Mouse (Mus musculus): Measurements from ENCODE around the gene Nr4a1. TPM values are rescaled to one million over a fixed set of nuclear protein-coding genes. Genes with fewer than 3 reads are reported as not detected.

The Nr4a1 gene
- 4.5 and 5.0 TPM in 2 replicates for polyA plus RNA-seq (2014; fragmentation: Nextera tagmentation; extraction: Ambion mirVana)

DNA sequence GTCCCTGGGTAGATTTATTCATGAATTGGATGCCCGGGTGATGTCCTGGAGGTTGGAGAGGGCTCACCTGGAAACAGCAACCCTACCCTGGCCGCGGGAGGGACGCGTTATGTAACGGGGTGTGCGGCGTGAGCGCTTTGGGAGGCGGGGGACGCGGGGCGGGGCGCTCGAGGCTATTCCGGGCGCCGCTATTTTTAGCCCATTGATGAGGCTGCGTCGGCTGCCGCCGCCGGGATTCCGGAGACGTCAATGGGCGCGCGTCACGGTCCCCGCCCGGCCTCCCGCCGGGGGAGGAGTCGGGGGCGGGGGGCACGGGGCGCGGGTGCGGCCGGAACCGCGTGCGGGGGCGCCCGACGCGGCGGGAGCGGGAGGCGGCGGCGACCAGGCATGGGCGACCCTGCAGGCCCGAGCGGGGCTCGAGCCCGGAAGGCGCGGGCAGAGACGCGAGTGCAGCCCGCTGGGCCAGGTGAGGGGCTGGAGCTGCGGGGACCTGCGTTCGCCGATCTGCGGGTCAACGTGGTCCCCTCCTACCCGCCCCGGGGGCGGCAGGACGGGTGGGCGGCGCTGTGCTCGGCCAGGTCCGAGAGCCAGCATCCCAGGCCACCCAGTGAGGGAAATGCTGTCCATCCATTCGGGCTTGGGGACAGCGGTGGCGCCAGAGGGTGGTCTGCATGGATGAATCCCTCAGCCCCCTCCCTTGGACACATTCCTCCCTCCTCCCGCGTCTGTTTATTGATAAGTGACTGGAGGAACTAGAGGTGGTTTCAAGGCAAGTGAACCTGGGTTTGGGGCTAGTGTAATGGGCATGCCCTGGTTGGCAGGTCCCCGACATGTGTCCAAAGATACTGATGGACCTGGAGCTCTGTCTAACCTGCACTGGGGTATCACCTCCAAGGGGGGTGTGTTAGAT is at the start of gene Nr4a1:
Gene Nr4a1, plus strand, starts transcription at position 384 of the 910 bp plus-strand sequence.
- Histone ChIP-seq H3K27ac (ENCODE audit: low read depth, low read length) (no peak within 1 kb of the TSS), H3K4me2 (replicated peaks; ENCODE audit: low read depth, low read length) (peak within 1 kb of the TSS; percentile 97), H3K36me3 (ENCODE audit: control insufficient read depth, insufficient read depth, low read length) (no peaks in the 10 kb centered on the region), H3K9ac (ENCODE audit: low read depth, low read length) (peak within 1 kb of the TSS; percentile 76), H3K9me3 (ENCODE audit: control insufficient read depth, low read length) (no peaks in the 10 kb centered on the region), H3K27me3 (ENCODE audit: control insufficient read depth, insufficient read depth, low read length) (no peaks in the 10 kb centered on the region), H3K4me1 (ENCODE audit: control insufficient read depth, insufficient read depth, low read length) (no peaks in the 10 kb centered on the region), H3K4me3 (ENCODE audit: low read length) (peak within 1 kb of the TSS; percentile 60)
- 1% methylated on average over 64 of the region's 82 CpGs for WGBS
- ATAC-seq (ENCODE audit: low FRiP score, low TSS enrichment), result peak; percentile 60

- H3K27ac ChIP-seq (ENCODE audit: low read depth, low read length), result no peak overlapping the region
- no peaks in the 10 kb centered on the region for H3K9me3 ChIP-seq (ENCODE audit: control insufficient read depth, low read length)
- no peaks in the 10 kb centered on the region for H3K27me3 ChIP-seq (ENCODE audit: control insufficient read depth, insufficient read depth, low read length)
- no peak overlapping the region for H3K4me2 ChIP-seq (replicated peaks; ENCODE audit: low read depth, low read length)
- no peak for ATAC-seq (ENCODE audit: low FRiP score, low TSS enrichment)
- 84% methylated on average over 7 of the region's 7 CpGs for WGBS
- no peaks in the 10 kb centered on the region for H3K4me1 ChIP-seq (ENCODE audit: control insufficient read depth, insufficient read depth, low read length)
- H3K9ac ChIP-seq (ENCODE audit: low read depth, low read length), result no peak overlapping the region
- H3K4me3 ChIP-seq (ENCODE audit: low read length), result no peak overlapping the region
- peaks cover 74% of the 10 kb centered on the region for H3K36me3 ChIP-seq (ENCODE audit: control insufficient read depth, insufficient read depth, low read length)
Observed at GRCm38 (mm10) chr15:101204781-101205180, 49.3 kb upstream of the Nr4a1 start.

DNA sequence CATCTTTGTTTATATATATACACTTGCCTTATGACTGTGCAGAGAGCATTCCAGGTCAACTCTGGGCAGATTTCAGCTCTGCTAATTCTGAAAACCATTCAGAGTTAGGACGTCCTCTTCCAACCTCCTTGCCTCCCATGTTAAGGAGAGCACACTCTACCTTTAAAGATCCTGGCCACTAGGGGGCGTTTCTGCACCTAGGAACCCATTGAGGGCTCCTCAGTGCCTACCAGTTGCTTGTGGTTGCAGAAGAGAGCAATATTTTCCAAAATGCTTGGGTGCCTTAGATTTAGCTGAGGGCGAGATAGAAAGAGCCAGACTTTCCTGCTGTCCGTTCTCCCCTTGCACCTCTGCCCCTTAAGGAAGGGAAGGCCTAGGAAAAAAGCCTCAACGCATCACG is 43.8 kb upstream of the Nr4a1 start:
- H3K4me2 ChIP-seq (replicated peaks; ENCODE audit: low read depth, low read length), result no peak overlapping the region
- peaks cover 66% of the 10 kb centered on the region for H3K36me3 ChIP-seq (ENCODE audit: control insufficient read depth, insufficient read depth, low read length)
- no peaks in the 10 kb centered on the region for H3K4me1 ChIP-seq (ENCODE audit: control insufficient read depth, insufficient read depth, low read length)
- H3K27ac ChIP-seq (ENCODE audit: low read depth, low read length), result no peak overlapping the region
- ATAC-seq (ENCODE audit: low FRiP score, low TSS enrichment), result no peak
- no peaks in the 10 kb centered on the region for H3K27me3 ChIP-seq (ENCODE audit: control insufficient read depth, insufficient read depth, low read length)
- H3K9me3 ChIP-seq (ENCODE audit: control insufficient read depth, low read length), result no peaks in the 10 kb centered on the region
- H3K4me3 ChIP-seq (ENCODE audit: low read length), result no peak overlapping the region
- 72% methylated on average over 6 of the region's 6 CpGs for WGBS
- no peak overlapping the region for H3K9ac ChIP-seq (ENCODE audit: low read depth, low read length)

GRCm38 (mm10) chr15:101210998-101211613 is 43.0 kb upstream of the Nr4a1 start:
- Histone ChIP-seq H3K36me3 (ENCODE audit: control insufficient read depth, insufficient read depth, low read length) (peaks cover 62% of the 10 kb centered on the region), H3K27ac (ENCODE audit: low read depth, low read length) (no peak overlapping the region), H3K4me1 (ENCODE audit: control insufficient read depth, insufficient read depth, low read length) (no peaks in the 10 kb centered on the region), H3K9ac (ENCODE audit: low read depth, low read length) (no peak overlapping the region), H3K4me3 (ENCODE audit: low read length) (no peak overlapping the region), H3K4me2 (replicated peaks; ENCODE audit: low read depth, low read length) (no peak overlapping the region), H3K9me3 (ENCODE audit: control insufficient read depth, low read length) (no peaks in the 10 kb centered on the region), H3K27me3 (ENCODE audit: control insufficient read depth, insufficient read depth, low read length) (no peaks in the 10 kb centered on the region)
- peak; percentile 49; the same call in 1 of the 2 replicates for ATAC-seq (ENCODE audit: low FRiP score, low TSS enrichment)
- 92% methylated on average over 14 of the region's 14 CpGs for WGBS

GRCm38 (mm10) chr15:101212435-101212834 is 41.6 kb upstream of the Nr4a1 start:
- no peak overlapping the region for H3K4me2 ChIP-seq (replicated peaks; ENCODE audit: low read depth, low read length)
- ATAC-seq (ENCODE audit: low FRiP score, low TSS enrichment), result no peak
- H3K36me3 ChIP-seq (ENCODE audit: control insufficient read depth, insufficient read depth, low read length), result peaks cover 52% of the 10 kb centered on the region
- H3K27ac ChIP-seq (ENCODE audit: low read depth, low read length), result no peak overlapping the region
- H3K27me3 ChIP-seq (ENCODE audit: control insufficient read depth, insufficient read depth, low read length), result no peaks in the 10 kb centered on the region
- no peaks in the 10 kb centered on the region for H3K4me1 ChIP-seq (ENCODE audit: control insufficient read depth, insufficient read depth, low read length)
- no peak overlapping the region for H3K9ac ChIP-seq (ENCODE audit: low read depth, low read length)
- no peaks in the 10 kb centered on the region for H3K9me3 ChIP-seq (ENCODE audit: control insufficient read depth, low read length)
- 85% methylated on average over 14 of the region's 14 CpGs for WGBS
- no peak overlapping the region for H3K4me3 ChIP-seq (ENCODE audit: low read length)

GRCm38 (mm10) chr15:101215136-101215535 is 38.9 kb upstream of the Nr4a1 start:
- ATAC-seq (ENCODE audit: low FRiP score, low TSS enrichment), result no peak
- no peaks in the 10 kb centered on the region for H3K4me1 ChIP-seq (ENCODE audit: control insufficient read depth, insufficient read depth, low read length)
- H3K27me3 ChIP-seq (ENCODE audit: control insufficient read depth, insufficient read depth, low read length), result no peaks in the 10 kb centered on the region
- no peak overlapping the region for H3K27ac ChIP-seq (ENCODE audit: low read depth, low read length)
- H3K9ac ChIP-seq (ENCODE audit: low read depth, low read length), result no peak overlapping the region
- no peak overlapping the region for H3K4me2 ChIP-seq (replicated peaks; ENCODE audit: low read depth, low read length)
- H3K4me3 ChIP-seq (ENCODE audit: low read length), result no peak overlapping the region
- WGBS, result 64% methylated on average over 2 of the region's 2 CpGs
- H3K9me3 ChIP-seq (ENCODE audit: control insufficient read depth, low read length), result no peaks in the 10 kb centered on the region
- peaks cover 31% of the 10 kb centered on the region for H3K36me3 ChIP-seq (ENCODE audit: control insufficient read depth, insufficient read depth, low read length)

GRCm38 (mm10) chr15:101216036-101216435 is 38.0 kb upstream of the Nr4a1 start:
- no peak for ATAC-seq (ENCODE audit: low FRiP score, low TSS enrichment)
- Histone ChIP-seq H3K9me3 (ENCODE audit: control insufficient read depth, low read length) (no peaks in the 10 kb centered on the region), H3K4me3 (ENCODE audit: low read length) (no peak overlapping the region), H3K36me3 (ENCODE audit: control insufficient read depth, insufficient read depth, low read length) (peaks cover 22% of the 10 kb centered on the region), H3K9ac (ENCODE audit: low read depth, low read length) (no peak overlapping the region), H3K27me3 (ENCODE audit: control insufficient read depth, insufficient read depth, low read length) (no peaks in the 10 kb centered on the region), H3K4me1 (ENCODE audit: control insufficient read depth, insufficient read depth, low read length) (peaks cover 6% of the 10 kb centered on the region; the same call in 1 of the 2 replicates), H3K27ac (ENCODE audit: low read depth, low read length) (no peak overlapping the region), H3K4me2 (replicated peaks; ENCODE audit: low read depth, low read length) (no peak overlapping the region)
- WGBS, result 79% methylated on average over 4 of the region's 4 CpGs

GRCm38 (mm10) chr15:101220905-101221297 is 33.2 kb upstream of the Nr4a1 start:
- Histone ChIP-seq H3K36me3 (ENCODE audit: control insufficient read depth, insufficient read depth, low read length) (no peaks in the 10 kb centered on the region), H3K9me3 (ENCODE audit: control insufficient read depth, low read length) (no peaks in the 10 kb centered on the region), H3K27me3 (ENCODE audit: control insufficient read depth, insufficient read depth, low read length) (peaks cover 18% of the 10 kb centered on the region), H3K9ac (ENCODE audit: low read depth, low read length) (no peak overlapping the region), H3K27ac (ENCODE audit: low read depth, low read length) (no peak overlapping the region; the same call in 1 of the 2 replicates), H3K4me2 (replicated peaks; ENCODE audit: low read depth, low read length) (no peak overlapping the region), H3K4me1 (ENCODE audit: control insufficient read depth, insufficient read depth, low read length) (peaks cover 33% of the 10 kb centered on the region), H3K4me3 (ENCODE audit: low read length) (no peak overlapping the region)
- 10% methylated on average over 8 of the region's 8 CpGs for WGBS
- ATAC-seq (ENCODE audit: low FRiP score, low TSS enrichment), result no peak

Measured in kidney, embryonic 14.5 days (tissue).